9 mouse cellular contexts compared by ENCODE assay signal in the genomic region with DNA sequence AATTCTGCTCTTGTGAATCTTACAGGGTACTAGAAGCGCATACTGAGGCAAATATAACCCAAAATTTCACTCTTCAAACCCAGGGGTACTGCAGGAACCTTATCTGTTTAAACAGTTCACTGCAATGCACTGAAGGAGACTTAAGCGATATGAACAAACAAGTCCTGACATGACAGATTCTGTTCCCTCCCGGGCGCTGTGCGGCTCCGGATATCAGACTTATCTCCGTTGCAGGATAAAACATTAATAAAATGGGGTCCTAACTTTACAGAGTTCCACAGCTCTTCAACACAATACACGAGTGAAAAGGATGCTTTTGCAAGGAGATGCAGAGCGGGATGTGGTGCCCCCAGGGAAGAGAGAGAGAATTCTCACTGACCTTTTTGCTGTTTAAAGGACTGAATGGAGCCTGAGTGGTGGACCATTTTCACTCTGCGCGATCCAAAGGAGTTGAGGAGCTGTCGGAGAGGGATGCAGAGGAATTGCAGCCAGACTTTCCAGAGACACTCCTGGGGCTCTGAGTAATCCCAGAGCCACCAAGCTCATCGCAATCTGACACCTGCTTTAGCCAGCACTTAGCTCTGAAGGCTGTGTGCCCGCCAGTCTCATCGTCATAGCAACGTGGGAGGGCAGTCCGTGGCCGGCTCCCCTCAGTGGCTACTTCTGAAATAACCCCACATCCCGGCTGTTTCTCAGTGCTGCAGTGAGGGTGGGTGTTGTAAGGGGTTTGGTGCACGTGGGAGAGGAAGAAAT. TPM values are rescaled to one million over a fixed set of nuclear protein-coding genes. Genes with fewer than 3 reads are reported as not detected.
A peak's percentile ranks its signal among the peaks of the same experiment; 100 is the strongest.
DNase-seq lines count a peak whose midpoint lies in the region; ATAC-seq and TF ChIP-seq lines count a peak whose summit lies in the region.
"Had no signal": no experiment of that assay in that cellular context is flagged by ENCODE, and none has a peak within 500 bp of the region (broad histone marks: within the 10 kb centered on the region; RNA-seq: fewer than 3 reads in every experiment).

No protein-coding gene starts in this region.

- DNase-seq in adrenal gland, postnatal 25 days = peak; percentile 13
- no peak for DNase-seq in adrenal gland, postnatal 10 days
- peak; percentile 74 to 84 for DNase-seq in cerebellum, postnatal 14 days
- peak; percentile 40 to 47 for DNase-seq in frontal cortex, postnatal 25 days (ENCODE audit: low spot score in 2 of 2)
- peak; percentile 81 for DNase-seq in hindbrain, postnatal 0 days (ENCODE audit: low spot score)
- DNase-seq in limb, embryonic 14.5 days (ENCODE audit: low spot score) = peak; percentile 9
- peak; percentile 72 to 76 for DNase-seq in right cerebral cortex, adult 2 months (ENCODE audit: low spot score in 2 of 2)

- no peaks in the 10 kb centered on the region for H3K27me3 ChIP-seq in hindbrain, postnatal 0 days (ENCODE audit: insufficient read depth, low read length)
- H3K27me3 ChIP-seq in limb, embryonic 14.5 days (ENCODE audit: control insufficient read depth, insufficient read depth, low read length) = no peaks in the 10 kb centered on the region

- H3K9ac ChIP-seq in hindbrain, postnatal 0 days (replicated peaks; ENCODE audit: low read length) = peak overlapping the region; percentile 49
- H3K9ac ChIP-seq in limb, embryonic 14.5 days (ENCODE audit: low read depth, low read length, severe bottlenecking) = 0 out of 2 replicates have a peak overlapping the region, but pooled peaks have one; percentile 12

- peak; percentile 97 for ATAC-seq in hindbrain, postnatal 0 days
- ATAC-seq in limb, embryonic 14.5 days (ENCODE audit: low FRiP score, low read depth) = peak; percentile 75; the same call in 1 of the 2 replicates
- no peak for ATAC-seq in granulocyte monocyte progenitor cell, adult 5-6 weeks (replicated peaks; ENCODE audit: poor library complexity, severe bottlenecking)

- H3K9me3 ChIP-seq in hindbrain, postnatal 0 days (ENCODE audit: low read length) = no peaks in the 10 kb centered on the region
- H3K9me3 ChIP-seq in limb, embryonic 14.5 days (ENCODE audit: control insufficient read depth, low read length) = no peaks in the 10 kb centered on the region

- no peak overlapping the region for H3K27ac ChIP-seq in hindbrain, postnatal 0 days
- no peak overlapping the region for H3K27ac ChIP-seq in limb, embryonic 14.5 days (replicated peaks; ENCODE audit: low read depth, low read length)

- no peak for TF ChIP-seq POLR2A in limb, embryonic 14.5 days (IDR thresholded peaks at IDR 0.05; ENCODE audit: borderline replicate concordance, extremely low read depth, insufficient read depth, insufficient read length)

- WGBS in hindbrain, postnatal 0 days = 4% methylated on average over 20 of the region's 20 CpGs
- WGBS in limb, embryonic 14.5 days = 9% methylated on average over 20 of the region's 20 CpGs

- H3K4me3 ChIP-seq in hindbrain, postnatal 0 days (ENCODE audit: low read length) = peak overlapping the region; percentile 49
- peak overlapping the region; percentile 22 for H3K4me3 ChIP-seq in limb, embryonic 14.5 days (replicated peaks; ENCODE audit: low read length)

- peak; percentile 42 for TF ChIP-seq CTCF in hindbrain, postnatal 0 days (IDR thresholded peaks at IDR 0.05; ENCODE audit: low read depth)

- no peaks in the 10 kb centered on the region for H3K4me1 ChIP-seq in hindbrain, postnatal 0 days (ENCODE audit: insufficient read depth, low read length)
- no peaks in the 10 kb centered on the region for H3K4me1 ChIP-seq in limb, embryonic 14.5 days (ENCODE audit: control insufficient read depth, insufficient read depth, low read length)

- peak overlapping the region; percentile 63 for H3K4me2 ChIP-seq in hindbrain, postnatal 0 days (ENCODE audit: low read depth, low read length)
- peak overlapping the region; percentile 46 for H3K4me2 ChIP-seq in limb, embryonic 14.5 days (replicated peaks; ENCODE audit: low read depth, low read length, severe bottlenecking)

- no peaks in the 10 kb centered on the region for H3K36me3 ChIP-seq in hindbrain, postnatal 0 days (ENCODE audit: insufficient read depth, low read length)
- H3K36me3 ChIP-seq in limb, embryonic 14.5 days (ENCODE audit: control insufficient read depth, insufficient read depth, low read length) = no peaks in the 10 kb centered on the region

RNA-seq across cellular contexts. Expression of gene Ano3, which starts 0.9 kb away (rescaled TPM):
- 0.12 TPM in 1 of 2 replicates, not detected in the other for total RNA-seq in adrenal gland, postnatal 25 days (2021)
- total RNA-seq in adrenal gland, postnatal 10 days (2021) = under 1 TPM; 0.09 to 0.12 TPM
- total RNA-seq in hindbrain, postnatal 0 days (2014; rRNA removed) = 1.4 and 2.6 TPM in 2 replicates
- polyA plus RNA-seq in hindbrain, postnatal 0 days (2015; fragmentation: Nextera tagmentation; extraction: Ambion mirVana) = 0.89 and 1.2 TPM in 2 replicates
- polyA plus RNA-seq in limb, embryonic 14.5 days (2012; rRNA removed) = 0.13 and 0.24 TPM in 2 replicates
- polyA plus RNA-seq in limb, embryonic 14.5 days (2014; fragmentation: Nextera tagmentation; extraction: Ambion mirVana) = 0.10 and 0.21 TPM in 2 replicates
- not detected in 2 replicates for total RNA-seq in granulocyte monocyte progenitor cell, adult 5-6 weeks (2014; fragmentation: Nextera tagmentation)
- total RNA-seq in granulocyte monocyte progenitor cell, adult 5-6 weeks (2017) = not detected in 2 replicates
- total RNA-seq: liver, adult 2 months had no signal
- polyA plus RNA-seq: liver, adult 2 months had no signal
